Mouse (Mus musculus) liver, adult 2 months (tissue): ENCODE measurements around the gene Aicda. TPM values are rescaled to one million over a fixed set of nuclear protein-coding genes. Genes with fewer than 3 reads are reported as not detected.
A peak's percentile ranks its signal among the peaks of the same experiment; 100 is the strongest.

Source experiments
- DNase-seq: peaks from one replicate; pipeline ENCODE4 v3.0.0-alpha.2; 2011; ENCODE audit warnings: low read depth, low spot score; ENCODE audit errors: extremely low read depth
- H3K27ac ChIP-seq: fragments of 200-500 bp; replicated peaks from 2 replicates; pipeline ENCODE4 v1.5.1; 2012; ENCODE audit warnings: low read depth, mild to moderate bottlenecking, control low read depth, inconsistent platforms, low read length; ENCODE audit not compliant: insufficient read depth
- H3K27me3 ChIP-seq: fragments of 200-500 bp; 2 replicates; pipeline ENCODE4 v1.6.1; 2012; ENCODE audit warnings: mild to moderate bottlenecking, moderate library complexity, low read length, inconsistent platforms; ENCODE audit not compliant: control insufficient read depth, insufficient read depth
- H3K36me3 ChIP-seq: fragments of 200-500 bp; 2 replicates; pipeline ENCODE4 v1.6.1; 2012; ENCODE audit warnings: low read length, inconsistent platforms; ENCODE audit not compliant: control insufficient read depth, insufficient read depth
- H3K4me1 ChIP-seq: fragments of 200-500 bp; 2 replicates; pipeline ENCODE4 v1.6.1; 2011; ENCODE audit warnings: low read length; ENCODE audit not compliant: control insufficient read depth, insufficient read depth
- H3K4me3 ChIP-seq: fragments of 200-500 bp; 2 replicates; pipeline ENCODE4 v1.5.1; 2011; ENCODE audit warnings: low read depth, mild to moderate bottlenecking, control low read depth, low read length, moderate library complexity; ENCODE audit not compliant: insufficient read depth
- H3K79me2 ChIP-seq: fragments of 200-500 bp; 2 replicates; pipeline ENCODE4 v1.6.1; 2012; ENCODE audit warnings: inconsistent platforms, mild to moderate bottlenecking, low read length, moderate library complexity; ENCODE audit not compliant: control insufficient read depth, insufficient read depth
- H3K9ac ChIP-seq: fragments of 200-500 bp; 2 replicates; pipeline ENCODE4 v1.6.1; 2012; ENCODE audit warnings: low read depth, mild to moderate bottlenecking, control low read depth, inconsistent platforms, low read length
- CTCF ChIP-seq: fragments of 200-500 bp; IDR thresholded peaks from 2 replicates; pipeline ENCODE4 v1.5.1; 2011; ENCODE audit warnings: low read depth, low read length, control low read depth
- POLR2A ChIP-seq: fragments of 200-500 bp; IDR thresholded peaks from 2 replicates; pipeline ENCODE4 v1.6.1; 2011; ENCODE audit warnings: low read length, control low read depth; ENCODE audit not compliant: insufficient read depth; ENCODE audit errors: extremely low read depth
- WGBS: fragments of 180-500 bp; shearing (Covaris S2); methylation state at CpG from one replicate; pipeline ENCODE4 v1.1.7; 2018; 5-methylcytosine and 5-hydroxymethylcytosine counted together
- polyA plus RNA-seq: library from polyadenylated mRNA; depleted of rRNA; stranded (reverse); fragments of >200 nt; gene quantifications from 2 replicates; pipeline ENCODE4 v1.2.3, GENCODE M21; 2012
- total RNA-seq: library from RNA; depleted of rRNA; stranded (reverse); fragments of >200 nt; gene quantifications from 2 replicates; pipeline ENCODE4 v1.2.3, GENCODE M21; 2014

The Aicda gene
- total and polyA plus RNA-seq, 2 experiments = not detected

- Histone ChIP-seq H3K27ac (peak overlapping the region; percentile 93), H3K79me2 (no peaks in the 10 kb centered on the region; the same call in 1 of the 2 replicates), H3K4me1 (peaks cover 34% of the 10 kb centered on the region), H3K9ac (peak overlapping the region; percentile 59), H3K4me3 (peak overlapping the region; percentile 20; the same call in 1 of the 2 replicates), H3K36me3 (peaks cover 17% of the 10 kb centered on the region), H3K27me3 (no peaks in the 10 kb centered on the region)
- DNase-seq = peak; percentile 49
- TF ChIP-seq CTCF = no peak
- TF ChIP-seq POLR2A = no peak
- whole genome bisulfite sequencing = 57% methylated on average over 9 of the region's 9 CpGs
These were observed 45.6 kb downstream of the Aicda start for GRCm38 (mm10) chr6:122599054-122599737.

- no peaks in the 10 kb centered on the region for H3K27me3 ChIP-seq
- H3K4me3 ChIP-seq = peak overlapping the region; percentile 39
- H3K79me2 ChIP-seq = no peaks in the 10 kb centered on the region; the same call in 1 of the 2 replicates
- peak overlapping the region; percentile 59; the same call in 1 of the 2 replicates for H3K9ac ChIP-seq
- peaks cover 31% of the 10 kb centered on the region for H3K4me1 ChIP-seq
- peak; percentile 63 for DNase-seq
- TF ChIP-seq CTCF (no peak), POLR2A (no peak)
- WGBS = 14% methylated on average over 7 of the region's 7 CpGs
- peaks cover 17% of the 10 kb centered on the region for H3K36me3 ChIP-seq
- peak overlapping the region; percentile 93 for H3K27ac ChIP-seq
These were observed 46.6 kb downstream of the Aicda start for GRCm38 (mm10) chr6:122600066-122600646.

GRCm38 (mm10) chr6:122601031-122601430 is 47.4 kb downstream of the Aicda start:
- 47% methylated on average over 4 of the region's 4 CpGs for WGBS
- peak overlapping the region; percentile 73; the same call in 1 of the 2 replicates for H3K27ac ChIP-seq

GRCm38 (mm10) chr6:122601615-122602014 is 48.0 kb downstream of the Aicda start:
- H3K79me2 ChIP-seq = no peaks in the 10 kb centered on the region; the same call in 1 of the 2 replicates
- TF ChIP-seq CTCF (no peak), POLR2A (no peak)
- peaks cover 15% of the 10 kb centered on the region for H3K36me3 ChIP-seq
- 36% methylated on average over 3 of the region's 3 CpGs for WGBS
- peaks cover 25% of the 10 kb centered on the region for H3K4me1 ChIP-seq
- peak overlapping the region; percentile 66 for H3K4me3 ChIP-seq
- peak overlapping the region; percentile 78; the same call in 1 of the 2 replicates for H3K9ac ChIP-seq
- DNase-seq = no peak
- no peaks in the 10 kb centered on the region for H3K27me3 ChIP-seq
- H3K27ac ChIP-seq = no peak overlapping the region; the same call in 1 of the 2 replicates

More at GRCm38 (mm10) chr6:122601031-122601430, 47.4 kb downstream of the Aicda start:
- DNase-seq = no peak
- Histone ChIP-seq H3K79me2 (no peaks in the 10 kb centered on the region; the same call in 1 of the 2 replicates), H3K4me1 (peaks cover 28% of the 10 kb centered on the region), H3K9ac (no peak overlapping the region; the same call in 1 of the 2 replicates), H3K27me3 (no peaks in the 10 kb centered on the region), H3K4me3 (peak overlapping the region; percentile 66), H3K36me3 (peaks cover 17% of the 10 kb centered on the region)
- TF ChIP-seq CTCF (no peak), POLR2A (no peak)

GRCm38 (mm10) chr6:122602242-122602991 is 48.8 kb downstream of the Aicda start, which contains the start of gene Apobec1:
Gene Apobec1, minus strand, starts transcription at chr6:122602444.
- Histone ChIP-seq H3K27me3 (no peaks in the 10 kb centered on the region), H3K79me2 (no peaks in the 10 kb centered on the region; the same call in 1 of the 2 replicates), H3K4me3 (peak within 1 kb of the TSS; percentile 66), H3K36me3 (peaks cover 12% of the 10 kb centered on the region), H3K27ac (peak within 1 kb of the TSS; percentile 95), H3K4me1 (peaks cover 22% of the 10 kb centered on the region), H3K9ac (peak within 1 kb of the TSS; percentile 78)
- peak; percentile 97 for DNase-seq
- WGBS = under 1% methylated on average over 22 of the region's 22 CpGs
- TF ChIP-seq CTCF (no peak), POLR2A (peak; percentile 89)
